Mouse (Mus musculus): ENCODE data around the gene Pptc7.

GRCm38 (mm10) chr5:122345777-122346176 is 61.6 kb downstream of the Pptc7 start:
- 0 out of 2 replicates have a peak, but pooled peaks have one; percentile 7 for TF ChIP-seq CTCF (conservative IDR thresholded peaks at IDR 0.05; ENCODE audit: low read length)
- TF ChIP-seq POU5F1 (IDR thresholded peaks at IDR 0.05; ENCODE audit: borderline replicate concordance, low read length), result no peak
